Mouse (Mus musculus) left cerebral cortex, postnatal 36 days (tissue): ENCODE results near the gene Flywch2. TPM values are rescaled to one million over a fixed set of nuclear protein-coding genes. Genes with fewer than 3 reads are reported as not detected.

ENCODE experiments used
- DNase-seq, 2 experiments: peaks; one replicate each; pipeline ENCODE4 v3.0.0; 2021 to 2022; ENCODE audit warnings: low spot score in 2 of 2, mixed read lengths in 1 of 2
- intact Hi-C: fragments of 180-260 bp; cut with DNase I; formaldehyde crosslinking; loops from one replicate; pipeline ENCODE4 v1.15.1; 2025
- total RNA-seq, 2 experiments: library from RNA; stranded (reverse); gene quantifications; 2 replicates each; pipeline ENCODE4 v1.2.3; 2021

Gene Flywch2
- 10 to 100 TPM; 11.4 to 16.2 TPM for total RNA-seq

DNA sequence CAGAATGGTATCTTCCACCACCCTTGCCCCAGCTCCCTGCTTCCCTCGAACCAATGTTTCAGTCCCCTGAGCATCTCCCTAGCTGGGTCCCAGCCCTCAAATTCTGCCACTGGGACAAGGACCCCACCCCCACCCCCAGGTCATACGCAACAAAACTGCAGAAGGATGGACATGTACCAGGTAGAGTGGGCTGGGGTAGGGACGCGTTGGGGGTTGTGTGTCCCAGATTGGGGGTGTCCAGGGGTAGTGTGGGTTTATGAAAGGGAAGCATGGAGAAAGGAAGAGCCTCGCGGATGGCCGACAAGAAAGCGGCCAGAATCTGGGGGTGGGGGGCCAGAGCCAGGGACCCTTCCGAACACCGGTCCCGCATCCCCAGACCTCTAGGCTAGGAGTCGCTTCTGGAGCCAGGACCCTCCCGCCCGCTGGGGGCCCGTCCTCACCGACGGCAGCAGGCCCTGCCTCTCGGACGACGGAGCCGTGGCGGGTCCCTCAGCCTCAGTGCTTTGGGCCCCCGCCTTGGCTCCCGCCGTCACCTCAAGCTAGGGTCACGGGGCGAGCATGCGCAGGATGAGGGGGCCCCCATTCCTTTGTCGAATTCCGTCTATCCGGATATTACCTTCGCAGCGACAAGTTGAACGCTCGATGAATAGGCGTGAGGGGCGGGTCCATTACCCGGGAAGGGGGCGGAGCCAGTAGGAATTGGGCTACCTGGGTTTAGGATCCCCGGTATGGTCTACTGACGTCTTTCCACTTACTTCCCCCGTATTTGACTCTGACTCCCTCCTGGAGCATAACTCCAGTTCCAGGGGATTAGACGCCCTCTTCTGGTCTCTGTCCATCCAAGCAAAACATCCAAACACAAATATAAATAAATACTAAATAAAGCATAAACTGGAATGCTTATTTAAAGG, at the start of gene Flywch2:
Gene Flywch2, minus strand, starts transcription at position 521 of the 911 bp plus-strand sequence.
- intact Hi-C loops = loop anchor here (1.0 kb wide), 1 partner anchor 15 kb away; the partner anchor contains the start of gene Flywch1
- peak; percentile 83 to 85 for DNase-seq

GRCm38 (mm10) chr17:23831201-23831600, 45.3 kb upstream of the Flywch2 start:
- DNase-seq = no peak
- intact Hi-C loops = no loop called here

GRCm38 (mm10) chr17:23829064-23829619, 43.3 kb upstream of the Flywch2 start, which contains the start of gene Elob:
TSS of gene Elob (minus strand) at chr17:23829136.
- intact Hi-C loops = loop anchor here (2.0 kb wide), 1 partner anchor 26 kb away; no protein-coding TSS in a partner anchor
- DNase-seq = peak; percentile 89

GRCm38 (mm10) chr17:23828271-23829001, 42.6 kb upstream of the Flywch2 start:
- intact Hi-C loops = loop anchor here (2.0 kb wide), 1 partner anchor 26 kb away; no protein-coding TSS in a partner anchor

GRCm38 (mm10) chr17:23825591-23825990, 39.7 kb upstream of the Flywch2 start:
- no peak for DNase-seq
- intact Hi-C loops = no loop called here

More at GRCm38 (mm10) chr17:23828271-23829001, 42.6 kb upstream of the Flywch2 start:
- peak in 1 of 2 experiments; percentile 74 for DNase-seq

DNA sequence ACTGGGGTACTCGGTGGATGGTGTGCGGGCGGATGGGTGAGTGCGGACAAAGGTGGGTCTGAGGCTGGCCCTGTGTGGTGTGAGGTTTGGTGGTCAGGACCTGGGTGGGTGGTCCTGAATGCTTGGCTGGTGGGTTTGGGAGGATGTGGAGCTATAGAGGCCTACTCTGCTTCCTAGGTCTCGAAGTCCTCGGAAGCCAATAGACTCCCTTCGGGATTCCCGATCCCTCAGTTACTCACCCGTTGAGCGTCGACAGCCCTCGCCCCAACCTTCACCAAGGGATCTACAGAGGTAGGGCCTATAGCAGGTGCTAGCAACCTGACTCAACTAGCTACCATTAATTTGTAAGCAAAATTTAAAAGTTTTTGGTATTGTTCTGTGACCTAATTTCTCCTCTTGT, 37.7 kb upstream of the Flywch2 start:
- intact Hi-C loops = no loop called here
- DNase-seq = no peak

DNA sequence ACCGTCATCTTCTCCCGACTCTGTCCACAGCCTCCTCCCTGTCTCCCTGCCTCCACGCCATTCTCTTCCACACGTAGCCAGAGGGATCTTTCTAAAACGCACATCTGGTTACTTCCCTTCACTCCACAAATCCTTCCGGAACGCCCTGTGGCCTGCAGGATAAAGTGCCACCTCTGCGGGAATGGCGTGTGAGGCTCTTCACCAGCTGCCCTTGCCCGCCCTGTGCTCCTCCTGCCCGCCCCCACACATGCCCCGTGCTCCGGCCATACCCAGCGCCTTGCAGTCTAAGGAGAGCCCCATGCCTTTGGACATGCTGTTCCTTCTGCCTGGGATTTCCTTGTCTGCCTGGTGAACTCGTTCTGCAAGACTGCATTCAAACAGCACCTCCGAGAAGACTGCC, 37.1 kb upstream of the Flywch2 start:
- intact Hi-C loops = no loop called here

DNA sequence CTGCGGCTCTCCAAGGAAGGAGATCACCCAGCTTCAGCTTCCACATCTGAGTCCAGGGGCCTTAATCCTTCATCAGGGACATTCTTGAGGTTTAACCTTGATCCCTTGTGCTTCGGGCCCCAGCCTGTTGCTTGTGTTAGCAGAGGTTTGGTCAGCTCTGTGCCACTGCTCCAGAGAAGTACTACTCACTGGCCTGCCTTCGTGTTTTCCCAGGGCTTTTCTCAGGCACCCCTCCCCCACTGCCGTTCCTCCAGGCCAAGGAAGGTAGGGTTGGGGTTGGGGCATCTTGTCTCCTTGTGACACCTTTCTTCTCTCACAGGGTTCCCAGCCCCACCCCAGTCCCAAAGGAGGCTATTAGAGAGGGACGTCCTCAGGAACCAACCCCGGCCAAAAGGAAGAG, 36.2 kb upstream of the Flywch2 start:
- no peak for DNase-seq
- intact Hi-C loops = no loop called here

More for the DNA sequence above, 37.1 kb upstream of the Flywch2 start:
- no peak for DNase-seq

- intact Hi-C loops = no loop called here
- no peak for DNase-seq
These were observed 34.9 kb upstream of the Flywch2 start for GRCm38 (mm10) chr17:23820731-23821130.

GRCm38 (mm10) chr17:23819235-23819634, 33.4 kb upstream of the Flywch2 start:
- intact Hi-C loops = no loop called here
- no peak for DNase-seq

DNA sequence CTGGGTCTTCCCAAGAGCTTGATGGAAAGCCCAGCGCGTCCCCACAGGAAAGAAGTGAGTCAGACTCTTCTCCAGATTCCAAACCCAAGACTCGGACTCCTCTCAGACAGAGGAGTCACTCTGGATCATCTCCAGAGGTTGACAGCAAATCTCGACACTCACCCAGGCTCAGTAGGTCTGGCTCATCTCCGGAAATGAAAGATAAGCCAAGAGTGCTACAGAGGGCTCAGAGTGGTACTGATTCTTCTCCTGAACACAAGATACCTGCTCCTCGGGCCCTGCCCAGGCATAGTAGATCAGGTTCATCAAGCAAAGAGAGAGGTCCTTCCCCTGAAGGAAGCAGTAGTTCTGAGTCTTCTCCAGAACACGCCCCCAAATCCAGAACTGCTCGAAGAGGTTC, 32.7 kb upstream of the Flywch2 start:
- DNase-seq = no peak
- intact Hi-C loops = no loop called here

DNA sequence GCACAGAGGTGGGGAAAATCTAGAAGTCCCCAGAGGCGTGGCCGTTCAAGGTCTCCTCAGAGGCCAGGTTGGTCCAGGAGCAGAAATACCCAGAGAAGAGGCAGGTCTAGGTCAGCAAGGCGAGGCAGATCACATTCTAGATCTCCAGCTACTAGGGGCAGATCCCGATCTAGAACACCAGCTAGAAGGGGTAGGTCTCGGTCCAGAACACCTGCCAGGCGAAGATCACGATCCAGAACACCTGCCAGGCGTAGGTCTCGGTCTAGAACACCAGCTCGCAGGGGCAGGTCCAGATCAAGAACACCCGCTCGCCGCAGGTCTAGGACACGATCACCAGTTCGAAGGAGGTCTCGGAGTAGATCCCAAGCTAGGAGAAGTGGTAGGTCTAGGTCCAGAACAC, 29.8 kb upstream of the Flywch2 start:
- no peak for DNase-seq
- intact Hi-C loops = no loop called here

- intact Hi-C loops = no loop called here
- DNase-seq = no peak
These were observed 22.0 kb upstream of the Flywch2 start for GRCm38 (mm10) chr17:23807918-23808317.

DNA sequence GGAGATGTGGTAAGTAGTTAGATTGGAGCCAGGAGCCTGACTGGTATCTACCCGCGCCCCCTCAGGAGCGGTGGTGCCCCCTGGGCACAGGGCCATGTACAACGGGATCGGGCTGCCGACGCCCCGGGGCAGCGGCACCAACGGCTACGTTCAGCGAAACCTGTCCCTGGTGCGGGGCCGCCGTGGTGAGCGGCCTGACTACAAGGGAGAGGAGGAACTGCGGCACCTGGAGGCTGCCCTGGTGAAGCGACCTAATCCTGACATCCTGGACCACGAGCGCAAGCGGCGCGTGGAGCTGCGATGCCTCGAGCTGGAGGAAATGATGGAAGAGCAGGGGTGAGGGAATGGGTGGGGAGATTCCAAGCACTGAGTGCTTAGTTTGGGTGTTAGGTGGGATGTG, 21.0 kb upstream of the Flywch2 start:
- DNase-seq = no peak
- intact Hi-C loops = no loop called here

GRCm38 (mm10) chr17:23804426-23805085, 18.7 kb upstream of the Flywch2 start:
- intact Hi-C loops = loop anchor here (1.0 kb wide), 1 partner anchor 33 kb away; the partner anchor contains the start of gene Flywch1
- DNase-seq = no peak

GRCm38 (mm10) chr17:23803366-23804041, 17.6 kb upstream of the Flywch2 start:
- intact Hi-C loops = loop anchor here (1.0 to 2.0 kb wide), 2 partner anchors 25 to 32 kb away; partner anchors contain the start of genes Elob and Flywch1

DNA sequence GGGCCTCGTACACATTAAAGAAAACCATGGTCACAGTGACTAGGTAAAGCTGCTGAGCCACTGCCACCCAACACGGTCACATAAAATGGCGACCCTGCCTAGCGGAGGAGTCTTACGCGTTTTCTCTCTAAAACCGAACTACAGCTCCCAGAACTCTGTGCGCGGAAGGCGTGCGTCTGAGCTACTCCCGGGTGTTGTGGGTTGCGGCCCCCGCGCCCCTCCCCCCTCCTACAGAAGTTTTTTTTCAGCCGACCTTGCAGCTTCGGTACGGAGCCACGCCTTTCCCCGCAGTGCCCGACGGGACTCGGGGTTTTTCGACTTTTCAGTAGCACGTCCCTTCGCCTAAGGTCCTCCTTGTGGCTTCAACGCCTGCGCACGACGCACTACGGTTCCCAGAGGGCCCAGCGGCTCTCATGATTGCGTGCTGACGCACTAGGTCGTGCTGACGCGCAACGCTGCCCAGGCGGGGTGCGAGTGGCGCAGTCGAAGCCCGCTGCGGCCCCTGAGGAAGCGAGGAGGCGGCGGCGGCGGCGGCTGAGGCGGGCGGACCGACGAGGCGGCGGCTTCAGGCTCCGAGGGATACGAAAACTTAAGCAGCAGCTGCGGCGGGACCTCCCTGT, 17.0 kb upstream of the Flywch2 start:
- peak; percentile 99 for DNase-seq
- intact Hi-C loops = loop anchor here (1.0 to 2.0 kb wide), 2 partner anchors 13 to 26 kb away; partner anchors contain the start of genes Elob and Srrm2

More at GRCm38 (mm10) chr17:23803366-23804041, 17.6 kb upstream of the Flywch2 start:
- DNase-seq = peak in 1 of 2 experiments; percentile 65

DNA sequence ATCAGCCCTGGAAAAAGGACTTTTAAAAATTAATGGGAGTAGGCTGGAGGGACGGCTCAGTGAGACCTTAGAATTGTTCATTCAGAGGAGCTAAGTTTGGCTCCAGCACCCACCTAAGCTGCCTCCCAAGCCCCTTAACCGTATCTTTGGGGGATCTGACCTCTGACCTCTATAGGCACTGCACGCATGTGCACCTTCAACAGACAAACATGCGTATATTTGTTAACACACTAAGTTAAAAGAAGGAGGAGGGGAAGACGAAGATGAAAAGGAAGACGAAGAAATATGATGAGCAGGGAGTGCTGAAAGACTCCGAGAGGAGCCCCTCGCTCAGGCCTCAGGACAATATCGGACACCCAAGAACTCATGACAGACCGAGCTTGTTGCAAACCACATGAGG, 15.7 kb upstream of the Flywch2 start:
- no peak for DNase-seq
- intact Hi-C loops = loop anchor here (1.0 to 2.0 kb wide), 2 partner anchors 11 to 27 kb away; partner anchors contain the start of genes Elob and Srrm2
